Mouse (Mus musculus) cerebellum, adult 18-20 months (tissue): ENCODE data around the gene Tamm41.

Experiments used
- DNase-seq, 2 experiments: peaks; one replicate each; pipeline ENCODE4 v3.0.0; 2021

Gene Tamm41

GRCm38 (mm10) chr6:115022876-115023275 is 14.8 kb downstream of the Tamm41 start:
- DNase-seq = no peak

- no peak for DNase-seq
These were observed 22.2 kb downstream of the Tamm41 start for GRCm38 (mm10) chr6:115015461-115015860.

- DNase-seq = no peak
These were observed 24.1 kb downstream of the Tamm41 start for GRCm38 (mm10) chr6:115013574-115013973.

DNA sequence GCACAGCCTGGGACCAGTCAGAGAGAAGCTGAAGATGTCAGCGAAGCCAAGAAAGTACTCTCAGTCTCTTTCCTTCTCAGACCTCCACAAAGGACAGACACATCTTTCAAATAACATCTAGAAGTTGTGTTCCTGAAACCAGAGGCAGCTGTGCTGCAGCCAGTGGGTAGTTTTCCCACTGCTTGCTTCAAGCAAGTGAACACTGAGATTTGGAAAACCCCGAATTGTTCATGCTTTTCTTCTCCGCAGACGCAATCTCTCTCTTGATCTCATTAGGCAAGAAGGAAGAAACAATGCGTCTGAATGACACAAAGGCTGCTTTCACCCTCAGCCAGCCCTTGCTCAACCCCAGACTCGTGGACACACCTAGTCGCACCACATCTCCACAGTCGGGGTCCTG is 25.9 kb downstream of the Tamm41 start:
- no peak for DNase-seq

- no peak for DNase-seq
These were observed 26.9 kb downstream of the Tamm41 start for GRCm38 (mm10) chr6:115010815-115011214.

- DNase-seq = no peak
These were observed 27.4 kb downstream of the Tamm41 start for GRCm38 (mm10) chr6:115010304-115010703.

- peak; percentile 86 to 89 for DNase-seq
These were observed 29.9 kb downstream of the Tamm41 start for GRCm38 (mm10) chr6:115007728-115008127.

DNA sequence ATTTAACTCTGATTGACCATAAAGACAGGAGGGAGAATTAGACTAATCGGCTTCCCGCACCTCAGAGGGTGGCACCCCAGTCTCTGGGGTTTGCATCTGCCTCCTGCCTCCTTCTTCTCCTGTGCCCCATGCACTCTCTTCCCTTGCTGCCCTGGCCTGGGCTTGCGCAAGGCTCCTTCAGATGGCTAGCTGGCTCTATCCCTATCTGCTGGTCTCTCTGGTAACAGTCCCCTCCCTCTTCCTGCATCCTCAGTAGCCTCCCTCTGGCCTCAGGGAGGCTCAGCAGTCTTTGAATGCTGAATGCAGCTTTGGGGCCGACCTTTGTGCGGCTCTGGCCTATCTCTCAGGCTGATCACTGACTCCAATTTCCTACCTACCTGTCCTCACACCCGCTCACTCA is 30.7 kb downstream of the Tamm41 start:
- DNase-seq = no peak

- peak in 1 of 2 experiments; percentile 11 for DNase-seq
These were observed 31.6 kb downstream of the Tamm41 start for GRCm38 (mm10) chr6:115006065-115006464.

- DNase-seq = peak; percentile 76 to 84
These were observed 32.3 kb downstream of the Tamm41 start for GRCm38 (mm10) chr6:115005351-115005890.

GRCm38 (mm10) chr6:115004636-115005035 is 33.0 kb downstream of the Tamm41 start:
- DNase-seq = peak; percentile 64 to 80

- DNase-seq = no peak
These were observed 39.2 kb downstream of the Tamm41 start for GRCm38 (mm10) chr6:114998374-114999031.

GRCm38 (mm10) chr6:114997471-114997870 is 40.2 kb downstream of the Tamm41 start:
- DNase-seq = no peak

DNA sequence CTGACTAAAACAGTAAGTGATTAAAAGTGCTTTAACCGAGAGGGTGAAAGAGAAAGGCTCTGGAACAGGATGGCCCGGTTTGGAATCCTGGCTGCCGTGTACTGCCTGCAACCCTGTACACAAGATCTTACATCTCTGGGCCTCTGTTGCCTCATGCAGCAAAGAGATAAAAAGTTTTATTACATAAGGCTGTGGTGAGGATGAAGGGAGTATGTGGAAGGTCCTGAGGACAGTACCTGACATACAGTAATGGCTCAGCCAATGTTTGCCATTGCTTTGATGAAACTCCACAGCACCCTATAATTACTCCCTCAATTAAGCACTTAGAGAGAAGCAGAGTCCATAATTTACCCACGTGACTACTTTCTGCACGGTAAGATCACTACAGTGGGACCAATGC is 40.8 kb downstream of the Tamm41 start:
- no peak for DNase-seq

GRCm38 (mm10) chr6:114994079-114994478 is 43.6 kb downstream of the Tamm41 start:
- no peak for DNase-seq

DNA sequence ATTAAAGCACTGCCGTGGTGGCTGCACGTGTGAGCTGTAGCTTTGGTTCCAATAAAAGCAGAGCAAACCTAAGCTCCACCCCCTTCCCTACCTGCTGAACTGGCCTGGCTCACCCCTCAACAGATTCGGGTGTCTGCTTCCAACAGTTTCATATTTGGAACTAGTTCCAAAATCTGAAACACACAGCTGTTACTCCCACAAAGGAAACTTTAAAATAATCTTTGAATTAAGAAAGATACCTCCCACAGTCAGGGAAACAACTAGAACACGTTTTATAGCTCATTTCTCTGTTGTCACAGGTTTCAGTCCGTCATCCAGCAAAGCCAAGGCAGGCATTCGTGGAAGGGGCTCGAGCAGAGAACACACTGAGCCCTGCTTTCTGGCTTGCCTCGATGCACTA is 44.0 kb downstream of the Tamm41 start:
- DNase-seq = no peak

DNA sequence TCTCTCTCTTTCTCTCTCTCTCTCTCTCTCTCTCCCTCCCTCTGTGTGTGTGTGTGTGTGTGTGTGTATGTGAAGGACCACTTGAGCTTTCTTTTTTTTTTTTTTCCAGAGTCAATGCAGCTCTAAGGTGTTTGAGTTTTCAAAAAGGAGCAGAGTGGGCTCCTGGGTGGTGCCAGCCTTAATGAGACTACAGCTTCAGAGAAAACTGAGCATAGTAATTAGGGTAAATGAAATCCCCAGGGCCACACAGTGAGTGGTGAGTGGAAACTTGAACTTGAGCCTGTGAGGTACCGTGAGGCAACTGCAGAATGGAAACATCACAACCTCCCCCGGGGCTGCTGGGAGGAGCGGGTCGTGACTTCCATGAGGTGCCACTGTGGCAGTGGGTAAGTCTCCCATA is 45.8 kb downstream of the Tamm41 start:
- DNase-seq = no peak

DNA sequence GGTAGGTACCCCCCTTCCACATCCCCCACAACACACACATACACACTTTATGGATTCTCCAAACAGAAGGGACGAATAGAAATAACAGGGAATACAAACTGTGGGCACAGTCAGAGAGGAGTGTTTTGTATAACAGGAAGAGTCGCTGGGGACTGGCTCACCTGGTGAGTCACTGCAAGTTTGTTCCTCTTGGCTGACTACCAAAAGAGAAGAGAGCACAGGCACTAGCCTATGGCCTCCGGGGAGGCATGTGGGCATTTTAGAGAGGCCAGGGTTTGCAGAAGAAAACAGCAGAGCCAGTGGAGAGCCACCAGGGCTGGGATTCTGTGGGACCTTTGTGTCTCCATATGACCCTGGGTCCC is 49.1 kb downstream of the Tamm41 start:
- DNase-seq = no peak

- DNase-seq = no peak
These were observed 49.6 kb downstream of the Tamm41 start for GRCm38 (mm10) chr6:114987966-114988618.

- DNase-seq = no peak
These were observed 55.0 kb downstream of the Tamm41 start for GRCm38 (mm10) chr6:114982671-114983070.

- DNase-seq = no peak
These were observed 58.0 kb downstream of the Tamm41 start for GRCm38 (mm10) chr6:114979715-114980114.

GRCm38 (mm10) chr6:114976915-114977419 is 60.7 kb downstream of the Tamm41 start:
- DNase-seq = no peak

GRCm38 (mm10) chr6:114974331-114974730 is 63.3 kb downstream of the Tamm41 start:
- DNase-seq = no peak

GRCm38 (mm10) chr6:114972988-114973387 is 64.7 kb downstream of the Tamm41 start:
- no peak for DNase-seq
